Mouse (Mus musculus) testis, adult 2 months (tissue): ENCODE measurements around the gene Xylt1.

Experiments used
- CTCF ChIP-seq: fragments of 200-500 bp; IDR thresholded peaks from 2 replicates; pipeline ENCODE4 v1.5.1; 2012; ENCODE audit warnings: low read depth, mild to moderate bottlenecking, inconsistent platforms, low read length, moderate library complexity; ENCODE audit not compliant: control insufficient read depth, insufficient read depth, insufficient replicate concordance
- POLR2A ChIP-seq: fragments of 200-500 bp; IDR thresholded peaks from 2 replicates; pipeline ENCODE4 v1.6.1; 2012; ENCODE audit warnings: low read depth, mild to moderate bottlenecking, inconsistent platforms, low read length, moderate library complexity; ENCODE audit not compliant: control insufficient read depth

DNA sequence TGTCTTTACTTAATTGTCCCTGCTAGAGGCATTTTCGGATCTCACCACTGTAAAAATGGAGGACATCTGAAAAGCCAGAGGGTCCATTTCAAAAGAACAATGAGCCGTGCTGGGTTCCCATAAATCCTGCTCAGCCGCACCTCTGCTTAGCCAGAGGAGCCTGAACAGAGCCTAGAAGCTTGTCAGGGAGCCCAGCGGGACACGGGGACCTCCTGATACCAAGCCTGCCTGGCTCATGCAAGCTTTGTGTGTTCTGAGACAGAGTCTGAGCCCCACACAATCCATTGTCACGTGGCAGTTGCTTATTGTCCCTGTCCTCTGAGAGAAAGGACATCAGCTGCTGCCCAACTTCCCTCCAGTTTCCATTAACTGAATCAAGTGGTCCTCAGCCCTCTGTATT lies 229.7 kb downstream of the Xylt1 start:
- TF ChIP-seq CTCF = no peak
- TF ChIP-seq POLR2A = no peak
